Mouse (Mus musculus) layer of hippocampus, adult 11-12 months (tissue): ENCODE measurements around the gene Drg2.
"Not testable (repeated sequence)": the region's sequence is repeated elsewhere in the genome, so short reads cannot be mapped to it uniquely, and the experiment has no call there.

Experiments used
- DNase-seq: peaks from one replicate; pipeline ENCODE4 v3.0.0; 2022; ENCODE audit warnings: low spot score

Drg2 gene

DNA sequence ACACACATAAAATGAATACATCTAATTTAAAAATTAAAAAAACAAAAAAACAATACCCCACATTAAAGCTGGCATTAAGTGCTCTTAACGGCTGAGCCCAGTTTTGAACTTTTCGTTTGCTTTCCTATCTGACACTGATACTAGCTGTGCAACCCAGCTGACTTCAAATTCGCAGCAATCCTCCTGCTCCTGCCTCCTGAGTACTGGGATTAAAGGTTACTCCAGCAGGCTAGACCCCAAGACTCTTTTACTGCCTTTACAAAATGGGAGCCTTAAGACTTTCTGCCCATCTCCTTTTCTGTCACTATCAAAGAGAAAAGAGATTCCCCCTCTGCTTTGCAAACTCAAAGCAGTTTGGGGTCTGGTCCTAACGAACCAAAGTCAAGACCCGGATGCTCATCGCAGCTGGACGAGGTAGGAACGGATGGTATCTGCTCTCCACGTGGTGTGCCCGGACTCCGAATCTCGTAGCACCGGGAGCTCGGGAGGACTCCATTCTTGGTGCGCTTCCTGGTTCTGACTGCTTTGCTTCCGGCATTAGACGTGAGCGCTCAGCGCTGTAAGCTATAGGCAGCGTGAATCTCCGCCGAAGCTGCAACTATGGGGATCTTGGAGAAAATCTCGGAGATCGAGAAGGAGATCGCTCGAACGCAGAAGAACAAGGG, at the start of gene Drg2:
Drg2 (plus strand) TSS at position 512 of the 665 bp plus-strand sequence.
- DNase-seq, result peak; percentile 90

DNA sequence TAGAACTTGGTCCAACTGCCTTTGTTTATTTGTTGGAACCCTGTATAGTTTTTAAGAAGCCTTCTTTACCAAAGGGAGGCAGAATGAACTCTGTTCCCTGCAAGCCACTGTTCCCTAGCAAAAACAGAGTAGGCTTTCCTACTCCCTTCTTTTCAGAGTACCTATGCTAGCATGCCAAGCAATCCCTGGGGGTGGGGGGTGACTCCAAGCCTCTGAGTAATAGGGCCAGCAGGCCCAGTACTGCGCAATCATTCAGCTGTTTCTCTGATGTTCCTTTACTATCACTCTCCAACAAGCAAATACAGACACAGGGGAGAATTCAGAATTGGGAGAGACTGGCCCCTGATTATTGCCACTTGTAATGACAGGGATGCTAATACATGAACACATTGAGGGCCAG, 47.8 kb upstream of the Drg2 start:
- no peak for DNase-seq

DNA sequence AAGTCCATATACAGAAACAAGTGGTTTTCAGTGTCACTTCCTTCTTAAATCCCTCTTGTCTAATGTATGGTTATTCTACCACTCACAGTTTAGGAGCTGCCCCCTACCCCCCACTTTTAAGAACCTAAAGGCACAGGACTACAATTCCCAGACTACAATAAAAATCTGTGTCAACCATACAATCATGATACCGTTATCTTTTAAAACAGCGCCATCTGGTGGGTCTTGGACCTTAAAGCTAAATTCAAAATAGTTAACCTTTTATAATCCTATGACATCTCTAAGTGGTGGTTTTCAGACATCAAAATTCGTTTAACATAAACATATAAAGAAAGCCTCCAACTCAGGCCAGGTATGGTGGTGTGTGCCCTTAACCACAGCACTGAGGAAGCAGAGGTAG, 42.2 kb upstream of the Drg2 start:
- peak; percentile 84 for DNase-seq

DNA sequence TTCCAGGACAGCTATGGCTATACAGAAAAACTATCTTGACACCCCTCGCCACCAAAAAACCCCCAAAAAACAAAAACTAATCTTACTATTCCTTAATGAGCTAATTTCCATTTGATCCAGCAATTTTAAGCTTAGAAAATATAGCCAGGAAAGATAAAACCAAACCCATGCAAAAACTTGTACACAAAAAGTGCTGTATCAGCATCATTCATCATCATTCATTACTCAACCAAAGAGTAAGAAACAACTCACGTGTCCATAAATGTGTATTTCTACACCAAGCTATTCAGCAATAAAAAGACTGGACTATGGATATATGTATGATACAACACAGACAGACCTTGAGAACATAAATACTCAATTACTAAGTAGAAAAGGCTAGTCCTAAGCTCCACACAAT, 41.5 kb upstream of the Drg2 start:
- no peak for DNase-seq

DNA sequence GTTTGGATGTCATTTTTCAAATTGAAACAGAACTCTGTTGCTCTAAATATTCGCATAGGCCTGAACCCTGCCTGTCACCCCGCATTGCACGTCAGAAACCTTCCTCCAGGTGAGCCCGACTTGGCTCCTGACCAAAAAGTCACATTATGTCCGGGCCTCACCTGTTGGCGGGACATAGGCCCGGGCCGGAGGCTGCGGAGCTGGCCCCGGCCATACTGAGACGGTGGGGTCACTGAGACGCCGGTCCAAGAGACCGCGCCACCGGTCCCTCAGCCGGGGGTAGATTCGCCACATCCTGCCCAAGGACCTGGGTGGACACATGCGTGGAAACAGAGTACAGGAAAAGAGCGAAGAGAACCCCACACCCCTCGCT, 37.8 kb upstream of the Drg2 start:
- DNase-seq, result no peak

DNA sequence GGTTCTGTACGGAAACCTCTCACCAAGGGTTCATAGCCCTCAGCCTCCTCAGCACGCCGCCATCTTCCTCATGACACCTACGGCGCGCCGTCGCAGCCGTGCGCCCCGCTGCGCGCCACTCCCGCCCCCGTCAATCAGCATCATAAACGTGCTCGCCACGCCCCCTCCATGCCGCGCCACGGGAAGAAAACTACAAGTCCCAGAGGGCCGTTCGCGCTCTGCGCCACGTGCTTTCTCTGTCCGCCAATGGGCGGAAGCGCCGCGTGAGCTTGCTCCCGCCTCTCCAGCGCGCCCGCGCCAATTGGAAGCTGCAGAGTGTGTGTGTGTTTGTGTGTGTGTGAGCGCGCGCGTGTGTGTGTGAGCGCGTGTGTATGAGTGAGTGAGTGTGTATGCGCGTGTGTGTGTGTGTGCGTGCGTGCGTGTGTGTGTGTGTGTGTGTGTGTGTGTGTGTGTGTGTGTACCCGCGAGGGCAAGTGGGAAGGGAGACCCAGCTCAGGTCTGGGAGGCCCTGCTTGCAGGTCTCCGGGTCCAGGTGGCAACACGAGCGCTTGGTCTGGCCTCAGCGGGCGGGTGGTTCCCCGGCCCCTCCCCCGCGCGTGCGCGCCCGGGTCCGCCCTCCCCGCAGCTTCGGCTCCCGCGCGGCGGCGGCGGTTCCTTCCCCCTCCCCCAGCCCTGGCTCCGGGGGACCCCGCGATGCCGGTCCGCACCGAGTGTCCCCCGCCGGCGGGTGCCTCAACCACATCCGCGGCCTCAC, 37.3 kb upstream of the Drg2 start, which contains the start of gene Gid4:
Gid4 (plus strand) TSS at position 183 of the 754 bp plus-strand sequence.
- peak; percentile 99 for DNase-seq

DNA sequence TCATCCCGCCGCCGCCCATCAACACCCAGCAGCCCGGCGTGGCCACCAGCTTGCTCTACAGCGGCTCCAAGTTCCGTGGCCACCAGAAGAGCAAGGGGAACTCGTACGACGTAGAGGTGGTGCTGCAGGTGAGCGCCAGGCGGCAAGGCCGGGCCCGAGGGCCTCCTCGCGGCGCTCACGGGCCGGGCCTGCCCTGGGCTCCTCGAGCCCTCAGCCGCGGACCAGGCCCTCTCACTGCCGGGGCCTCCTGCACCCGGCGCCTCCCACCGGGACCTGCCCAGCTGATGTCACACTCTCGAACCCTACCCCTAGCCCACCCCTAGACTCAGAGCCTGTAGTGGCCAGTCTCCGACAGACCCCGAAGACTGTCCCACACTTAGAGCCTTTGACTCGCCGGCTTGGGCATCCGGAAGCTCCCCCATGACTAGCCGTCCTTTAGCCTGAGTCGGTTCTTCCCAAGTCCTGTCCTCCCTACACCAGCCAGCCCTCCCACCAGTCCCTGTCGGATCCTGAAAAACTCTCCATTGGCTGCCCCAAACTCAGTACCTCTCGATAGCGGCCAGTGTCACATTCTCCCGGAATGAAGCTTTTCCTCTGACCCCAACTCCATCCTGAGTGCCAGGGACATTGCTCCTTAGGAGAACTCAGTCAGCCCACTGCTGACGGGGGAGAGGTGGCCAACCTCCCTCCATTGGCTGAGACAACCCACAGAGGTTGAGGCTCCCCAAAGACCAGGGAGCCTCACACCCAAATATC, 36.5 kb upstream of the Drg2 start, which contains the start of gene Atpaf2:
Atpaf2 (minus strand) TSS at position 741 of the 756 bp plus-strand sequence.
- DNase-seq, result no peak

DNA sequence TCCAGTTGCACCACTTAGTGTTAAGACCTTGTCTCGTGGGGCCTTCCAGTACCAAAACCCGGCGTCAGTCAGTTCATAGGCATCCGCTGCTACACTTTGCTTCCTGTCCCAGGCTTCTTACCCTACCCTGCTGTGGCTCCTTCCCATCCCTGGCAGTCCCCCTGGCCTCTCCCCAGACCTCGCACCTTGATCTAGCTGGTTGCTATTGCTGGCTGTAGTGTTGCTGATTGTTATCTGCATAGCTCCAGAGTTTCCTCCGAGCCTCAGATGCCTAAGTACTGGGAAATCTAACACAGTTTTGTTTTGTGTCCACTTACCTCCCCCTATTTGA, 36.0 kb upstream of the Drg2 start:
- DNase-seq, result no peak

DNA sequence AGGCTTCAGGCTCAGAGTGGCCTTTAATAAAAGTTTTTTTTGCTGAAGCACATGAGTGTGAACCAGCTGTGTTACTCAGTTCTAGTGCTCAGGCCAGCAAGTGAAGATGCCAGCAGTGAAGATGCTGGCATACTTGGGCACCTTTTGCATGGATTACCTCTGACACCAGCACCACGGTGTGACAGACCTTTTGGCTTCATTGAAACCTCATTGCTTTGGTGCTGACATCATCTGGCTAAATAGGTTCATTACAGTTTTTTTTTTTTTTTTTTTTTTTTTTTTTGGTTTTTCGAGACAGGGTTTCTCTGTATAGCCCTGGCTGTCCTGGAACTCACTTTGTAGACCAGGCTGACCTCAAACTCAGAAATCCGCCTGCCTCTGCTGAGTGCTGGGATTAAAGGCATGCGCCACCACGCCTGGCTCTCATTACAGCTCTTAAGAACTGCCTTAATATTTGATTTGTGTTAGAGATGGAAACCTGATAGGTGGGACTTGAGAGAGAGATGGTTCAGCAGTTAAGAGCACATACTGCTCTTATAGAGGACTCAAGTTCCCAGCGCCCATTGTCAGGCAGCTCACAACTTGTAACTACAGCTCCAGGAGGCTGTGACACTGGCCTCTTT, 32.2 kb upstream of the Drg2 start:
- DNase-seq, result no peak

DNA sequence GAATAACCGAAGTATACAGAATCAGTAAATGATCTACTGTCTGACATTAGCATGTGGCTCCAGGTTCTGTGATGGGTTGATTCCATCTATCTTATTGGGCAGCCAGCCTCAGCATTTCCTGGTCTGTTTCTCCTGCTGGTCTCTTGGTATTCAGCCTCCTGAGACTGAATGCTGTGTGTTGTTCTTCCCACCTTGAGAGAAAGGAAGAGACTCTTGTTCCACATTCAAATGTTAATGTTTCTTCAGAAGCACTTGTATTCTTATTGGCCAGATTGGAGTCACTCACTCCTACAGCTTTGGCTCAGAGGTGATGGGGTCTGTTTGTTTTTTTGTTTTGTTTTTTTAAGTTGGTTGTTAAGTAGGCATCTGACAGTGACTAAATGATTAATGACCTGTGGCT, 31.4 kb upstream of the Drg2 start:
- DNase-seq, result no peak

DNA sequence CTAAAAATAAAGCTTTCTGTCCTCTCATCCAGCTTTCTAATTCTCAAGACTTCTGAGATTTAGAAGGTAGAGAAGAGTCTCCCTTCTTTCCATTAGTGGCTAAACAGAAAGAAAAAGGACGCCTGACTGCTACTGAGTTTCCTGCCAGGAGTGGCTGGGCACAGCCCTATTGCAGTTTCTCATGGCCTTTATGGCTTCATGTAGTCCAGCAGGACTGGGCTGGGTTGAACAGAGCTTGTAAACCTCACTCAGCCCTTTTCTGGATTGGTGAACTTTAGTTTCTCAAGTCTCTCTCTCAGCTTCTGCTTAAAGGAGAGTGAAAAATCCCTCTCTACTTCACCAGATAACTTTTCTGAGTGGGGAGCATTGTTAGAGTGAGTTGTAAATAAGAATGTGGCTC, 28.0 kb upstream of the Drg2 start:
- DNase-seq, result no peak

DNA sequence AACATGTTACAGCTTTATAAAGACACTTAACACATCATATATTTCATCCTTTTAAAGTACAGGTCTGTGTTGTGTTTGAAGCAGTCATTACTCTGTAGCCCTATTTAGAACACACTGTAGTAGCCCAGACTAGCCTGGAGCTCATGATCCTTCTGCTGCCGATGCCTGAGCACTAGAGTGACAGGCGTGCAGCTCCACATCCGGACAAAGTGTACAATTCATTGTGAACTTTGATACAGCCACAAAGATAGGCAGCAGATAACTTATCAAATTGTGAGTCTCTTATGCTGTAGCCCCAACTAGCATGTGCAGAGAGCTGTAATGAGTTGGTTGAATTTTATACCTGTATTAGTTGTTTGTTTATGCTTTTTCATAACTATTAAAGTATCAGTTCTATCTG, 26.8 kb upstream of the Drg2 start:
- DNase-seq, result no peak

DNA sequence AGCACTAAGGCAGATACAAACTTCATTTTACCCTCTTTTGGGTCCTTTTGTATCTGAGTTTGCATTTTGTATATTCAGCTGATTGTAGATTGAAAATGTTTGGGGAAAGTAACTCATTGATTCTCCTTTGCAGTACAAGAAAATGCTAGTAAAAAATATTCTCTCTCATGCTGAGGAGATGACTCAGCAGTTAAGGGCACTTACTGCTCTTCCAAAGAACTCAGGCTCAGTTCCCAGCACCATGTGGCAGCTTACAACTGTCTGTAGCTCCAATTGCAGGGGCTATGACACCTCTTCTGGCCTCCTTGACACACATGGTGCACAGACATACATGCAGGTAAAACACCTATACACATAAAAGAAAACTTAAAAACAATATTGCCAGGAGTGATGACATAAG, 20.9 kb upstream of the Drg2 start:
- no peak for DNase-seq

DNA sequence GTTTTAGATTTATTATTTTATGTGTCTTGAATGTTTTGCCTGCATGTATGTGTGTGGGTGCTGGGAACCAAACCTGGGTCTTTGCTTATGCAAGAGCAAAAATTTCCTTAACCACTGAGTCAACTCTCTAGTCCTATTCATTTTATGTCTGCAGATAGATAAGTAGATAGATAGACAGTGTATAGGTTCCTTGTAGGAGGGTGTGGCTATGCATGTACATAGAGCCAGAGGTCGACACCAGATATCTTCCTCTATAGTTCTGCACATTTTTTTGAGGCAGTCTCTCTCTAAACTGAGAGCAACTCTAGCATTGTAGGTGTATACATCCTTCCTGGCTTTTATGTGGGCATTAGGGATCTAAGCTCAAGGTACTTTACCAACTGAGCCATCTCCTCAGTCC, 19.3 kb upstream of the Drg2 start:
- DNase-seq, result no peak

DNA sequence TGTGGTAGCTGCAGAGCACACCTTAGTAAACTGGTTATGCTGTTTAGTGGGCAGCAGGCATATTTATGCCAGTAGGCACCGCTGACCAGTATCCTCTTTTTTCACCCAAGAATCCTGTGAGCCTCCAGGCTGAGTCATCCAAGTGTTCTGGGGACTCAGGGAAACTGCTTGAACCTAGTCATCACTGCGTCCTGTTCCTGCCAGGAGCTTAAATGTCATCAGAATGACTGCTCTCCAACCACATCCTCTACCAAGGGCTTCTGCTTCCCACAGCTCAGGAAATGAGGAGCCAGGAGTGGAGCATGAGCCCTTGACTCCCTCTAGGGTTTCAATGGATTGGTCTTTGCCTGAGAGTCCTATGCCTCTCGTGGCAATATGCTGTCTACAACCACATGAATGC, 17.8 kb upstream of the Drg2 start:
- DNase-seq, result no peak

DNA sequence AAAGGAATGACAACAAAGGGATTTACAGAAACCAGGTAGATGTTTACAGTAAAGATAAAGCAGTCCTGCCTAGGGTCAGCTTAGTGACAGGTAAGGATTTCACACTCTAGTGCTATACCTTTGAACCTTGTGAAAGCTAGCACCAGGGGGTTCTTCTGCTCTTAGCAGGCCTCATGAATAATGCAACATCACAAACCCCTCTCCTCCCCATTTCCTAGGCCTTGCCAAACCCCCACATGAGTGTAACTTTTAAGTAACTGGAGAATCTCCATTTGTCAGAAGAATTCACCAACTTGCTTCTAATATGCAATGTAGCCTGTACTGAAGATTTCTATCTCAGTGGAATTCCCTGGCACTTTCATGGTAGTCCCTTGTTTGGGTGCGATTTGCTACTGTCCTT, 14.8 kb upstream of the Drg2 start:
- not testable (repeated sequence) for DNase-seq

DNA sequence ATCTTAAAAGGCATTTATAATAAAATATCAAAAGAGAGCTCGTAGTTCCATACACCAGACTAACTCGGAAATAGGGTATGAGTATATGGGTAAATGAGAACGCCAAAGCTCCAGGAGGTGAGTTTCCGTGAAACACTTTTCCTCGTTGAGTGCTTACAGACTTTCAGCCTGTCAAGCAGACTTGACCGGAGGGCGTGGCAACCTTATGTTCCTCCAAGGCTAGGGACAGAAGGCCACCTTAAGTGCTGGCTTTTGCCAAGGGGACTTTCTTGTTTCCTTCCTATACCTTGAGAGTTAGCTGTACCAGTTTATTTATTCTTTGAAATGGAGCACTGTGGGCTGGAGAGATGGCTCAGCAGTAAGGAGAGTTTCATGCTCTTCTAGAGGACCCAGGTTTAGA, 14.2 kb upstream of the Drg2 start:
- no peak for DNase-seq

DNA sequence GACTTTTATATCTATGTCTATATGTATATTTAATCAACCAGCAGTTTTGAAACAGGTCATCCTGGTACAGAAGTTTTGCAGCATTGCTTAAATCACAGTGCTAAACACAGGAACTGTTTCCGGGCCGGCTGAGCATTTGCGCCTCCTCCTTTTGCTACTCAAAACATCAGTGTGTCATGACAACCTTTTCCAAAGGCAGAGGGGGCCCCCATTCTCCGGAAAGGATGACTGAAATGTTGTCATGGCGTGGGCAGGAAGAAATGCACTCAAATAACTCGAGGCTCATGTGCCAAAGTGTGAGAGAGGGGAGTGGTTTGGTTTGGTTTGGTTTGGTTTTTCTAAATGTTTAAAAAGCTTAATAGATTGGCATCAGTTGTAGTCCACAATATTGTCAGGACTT, 11.5 kb upstream of the Drg2 start:
- DNase-seq, result no peak

DNA sequence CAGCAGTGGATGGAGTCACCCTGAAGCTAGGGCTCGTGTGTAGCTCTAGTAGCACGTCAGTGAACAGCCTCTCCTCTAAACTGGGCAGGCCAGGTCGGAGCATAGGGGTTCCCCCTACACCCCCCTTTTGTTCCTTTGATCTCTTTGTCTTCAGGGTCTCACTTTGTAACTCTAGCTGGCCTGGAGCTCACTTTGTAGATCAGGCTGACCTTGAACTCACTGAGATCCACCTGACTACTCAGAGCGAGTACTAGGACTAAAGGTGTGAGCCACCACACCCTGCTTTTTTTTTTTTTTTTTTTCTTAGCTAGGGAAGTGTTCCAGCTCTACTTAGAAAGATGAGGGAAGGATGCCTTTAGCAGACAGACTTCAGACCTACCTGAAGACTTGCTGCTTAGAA, 10.4 kb upstream of the Drg2 start:
- no peak for DNase-seq

DNA sequence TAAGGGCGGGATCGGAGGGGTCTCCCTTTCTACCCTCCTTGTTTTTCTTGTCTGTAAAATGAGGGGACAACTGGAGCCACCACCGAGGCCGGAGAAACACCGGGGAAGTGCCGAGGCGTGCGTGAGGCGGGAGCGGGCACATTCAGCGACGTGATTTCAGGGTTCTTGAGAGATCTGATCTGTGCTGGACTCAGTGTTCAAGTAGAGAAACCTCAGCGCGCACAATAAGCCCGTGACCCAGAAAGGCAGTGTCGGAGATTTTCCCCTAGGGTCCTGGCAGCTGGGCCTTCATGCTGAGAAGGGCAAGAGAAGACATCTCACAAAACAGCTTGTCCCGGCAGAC, 325 bp downstream of the Drg2 start:
- no peak for DNase-seq

DNA sequence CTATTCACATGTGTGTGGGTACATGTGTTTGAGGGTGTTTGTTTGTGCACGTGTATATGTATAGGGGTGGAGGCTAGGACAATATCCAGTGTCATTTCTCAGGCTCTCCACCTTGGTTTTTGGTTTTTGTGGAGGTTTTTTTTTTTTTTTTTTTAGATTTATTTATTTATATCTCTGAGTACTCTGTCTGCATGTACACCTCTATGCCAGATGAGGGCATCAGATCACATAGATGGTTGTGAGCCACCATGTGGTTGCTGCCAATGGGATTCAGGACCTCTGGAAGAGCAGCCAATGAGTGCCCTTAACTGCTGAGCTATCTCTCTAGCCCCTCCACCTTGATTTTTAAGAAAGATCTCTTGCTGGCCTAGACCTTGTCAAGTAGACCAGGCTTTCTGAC, 3.6 kb downstream of the Drg2 start:
- no peak for DNase-seq

DNA sequence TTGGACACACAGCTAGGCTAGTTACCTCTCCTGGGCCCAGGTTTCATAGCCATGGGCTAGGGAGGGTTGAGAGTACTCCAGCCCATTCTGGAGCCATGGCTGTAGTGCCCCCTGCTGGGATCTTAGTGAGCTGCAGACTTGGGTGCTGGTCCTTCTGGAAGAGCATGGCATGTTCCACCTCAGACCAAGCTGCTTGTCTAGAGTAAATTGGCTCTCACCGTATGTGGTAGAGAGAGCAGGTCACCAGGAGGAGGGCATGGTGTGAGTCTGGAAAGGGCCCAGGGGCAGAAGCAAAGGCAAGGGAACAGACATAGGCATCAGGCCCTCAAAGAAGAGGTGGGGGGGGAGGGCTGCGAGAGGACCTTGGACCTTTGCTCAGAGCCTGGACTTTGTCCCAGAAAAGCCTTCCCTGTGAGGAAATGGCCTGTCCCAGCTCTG, 11.6 kb downstream of the Drg2 start:
- peak; percentile 39 for DNase-seq

DNA sequence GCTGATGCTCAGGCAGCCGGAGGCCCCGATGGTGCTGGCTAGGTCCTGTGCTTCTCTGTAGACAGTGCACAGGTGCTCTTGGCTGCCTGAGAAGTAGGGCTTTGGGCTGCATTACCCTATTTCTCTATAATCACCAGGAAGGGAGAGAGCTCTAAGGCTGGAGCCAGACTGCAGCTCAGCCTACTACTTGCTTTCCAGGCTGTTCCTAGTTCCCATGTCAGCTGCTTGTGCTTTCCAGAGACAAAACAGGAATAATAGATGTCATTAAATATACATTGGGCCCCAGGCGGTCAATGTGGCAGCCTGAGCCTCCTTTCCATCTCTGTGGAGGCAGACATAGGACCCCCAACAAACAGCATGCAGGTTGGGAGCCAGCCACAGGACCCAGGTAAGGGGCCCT, 14.6 kb downstream of the Drg2 start, which contains the start of gene Myo15:
Myo15 (plus strand) TSS at position 301 of the 400 bp plus-strand sequence.
- DNase-seq, result no peak
